Mouse (Mus musculus): ENCODE results near the gene Frmd6.
A peak's percentile ranks its signal among the peaks of the same experiment; 100 is the strongest.

Frmd6 gene

DNA sequence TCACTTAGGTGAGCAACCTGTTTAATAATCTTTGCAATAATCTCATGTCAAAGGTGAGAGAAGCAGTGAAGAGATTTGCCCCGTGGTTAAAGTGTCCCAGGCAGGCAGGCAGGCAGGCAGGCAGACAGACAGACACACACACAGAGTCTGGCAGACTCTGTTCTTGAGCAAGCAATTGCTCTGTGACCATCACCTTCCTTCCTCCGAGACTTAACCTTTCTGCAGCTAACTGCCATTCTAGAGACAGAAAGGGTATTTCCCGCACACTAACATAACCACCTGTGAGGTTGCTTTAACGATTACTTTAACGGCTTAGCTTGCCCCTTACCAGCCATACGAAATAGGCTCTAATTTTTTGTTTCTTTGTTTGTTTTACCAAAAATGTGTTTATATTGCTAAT is 30.4 kb downstream of the Frmd6 start:
- no peak for DNase-seq

GRCm38 (mm10) chr12:70856776-70857175 is 31.5 kb downstream of the Frmd6 start:
- DNase-seq: no peak

DNA sequence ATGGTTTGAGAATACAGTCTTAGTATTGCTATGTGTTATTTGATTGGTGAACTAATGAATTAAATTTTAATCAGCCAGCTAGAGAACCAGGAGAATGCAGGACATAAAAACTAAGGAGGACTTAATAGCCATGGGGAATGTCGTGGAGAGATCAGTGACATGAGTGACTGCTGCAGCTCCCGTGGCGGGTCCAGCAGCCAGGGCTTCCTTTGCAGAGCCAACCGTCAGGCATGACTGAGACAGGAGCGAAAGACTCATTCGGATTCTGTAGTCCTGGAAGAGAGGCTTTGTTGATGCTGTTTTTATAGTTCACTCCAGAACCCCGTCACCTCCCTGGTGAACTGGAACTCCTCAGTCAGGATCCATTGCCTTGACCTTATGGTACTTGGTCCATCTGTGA is 38.0 kb downstream of the Frmd6 start:
- no peak for DNase-seq

DNA sequence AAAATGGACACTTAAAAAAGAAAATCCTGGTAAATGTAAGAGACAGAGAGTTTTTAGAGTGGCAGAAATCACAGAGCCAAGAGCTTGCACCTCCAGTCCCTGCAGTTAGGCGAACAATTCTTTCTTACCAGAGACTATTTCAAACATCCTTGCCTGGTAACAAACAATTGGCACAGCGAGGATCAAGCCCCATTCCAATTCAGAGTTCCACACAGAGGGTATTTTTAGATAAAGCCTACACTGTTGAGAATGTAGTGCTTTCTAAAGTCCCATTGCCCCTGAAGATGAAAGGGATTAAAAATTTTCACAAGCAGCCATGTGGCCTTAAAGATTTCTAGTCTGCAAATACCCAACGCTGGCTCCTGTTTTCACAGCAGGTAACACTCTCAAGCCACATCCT is 42.5 kb downstream of the Frmd6 start:
- no peak for DNase-seq

DNA sequence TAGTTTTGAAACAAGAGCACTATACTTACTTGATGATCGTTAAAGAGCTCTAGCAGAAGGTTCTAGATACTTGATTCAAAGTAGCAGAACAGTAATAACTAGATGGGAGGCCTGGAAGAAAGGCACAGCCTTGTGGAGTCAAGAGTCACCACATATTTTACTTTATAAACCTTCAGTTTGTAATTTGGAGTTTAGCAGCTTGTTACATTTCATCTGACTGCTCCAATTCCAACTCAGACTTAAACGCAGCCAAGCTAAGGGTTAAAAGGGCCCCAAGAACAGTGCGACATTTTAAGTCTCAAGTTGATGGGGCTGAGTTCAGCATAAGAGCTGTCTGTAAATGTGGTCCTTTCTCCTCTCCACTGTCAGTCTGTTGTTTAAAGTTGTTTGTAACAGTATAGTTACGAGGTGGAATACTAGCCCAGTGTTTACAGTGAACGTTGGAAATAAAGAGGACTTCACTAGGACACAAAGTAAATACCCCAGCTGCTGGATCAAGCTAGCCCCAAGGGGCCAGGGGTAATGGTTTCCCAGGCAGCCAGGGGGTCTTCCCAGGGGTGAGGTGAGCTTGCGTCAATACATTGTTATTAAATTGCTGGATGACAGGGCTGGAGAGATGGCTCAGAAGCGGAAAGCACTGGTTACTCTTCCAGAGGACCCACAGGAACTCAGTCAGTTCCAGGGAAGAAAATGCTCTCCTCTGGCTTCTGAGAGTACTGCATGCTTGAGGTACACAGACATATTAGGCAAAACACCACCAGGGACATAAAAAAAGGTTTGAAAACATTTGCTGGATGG is 43.1 kb downstream of the Frmd6 start:
- no peak for DNase-seq

- no peak for DNase-seq
Observed at GRCm38 (mm10) chr12:70868988-70869291, 43.6 kb downstream of the Frmd6 start.

- no peak for DNase-seq
Observed at GRCm38 (mm10) chr12:70873544-70873943, 48.2 kb downstream of the Frmd6 start.

- DNase-seq: no peak
Observed at GRCm38 (mm10) chr12:70876270-70876998, 51.1 kb downstream of the Frmd6 start.

DNA sequence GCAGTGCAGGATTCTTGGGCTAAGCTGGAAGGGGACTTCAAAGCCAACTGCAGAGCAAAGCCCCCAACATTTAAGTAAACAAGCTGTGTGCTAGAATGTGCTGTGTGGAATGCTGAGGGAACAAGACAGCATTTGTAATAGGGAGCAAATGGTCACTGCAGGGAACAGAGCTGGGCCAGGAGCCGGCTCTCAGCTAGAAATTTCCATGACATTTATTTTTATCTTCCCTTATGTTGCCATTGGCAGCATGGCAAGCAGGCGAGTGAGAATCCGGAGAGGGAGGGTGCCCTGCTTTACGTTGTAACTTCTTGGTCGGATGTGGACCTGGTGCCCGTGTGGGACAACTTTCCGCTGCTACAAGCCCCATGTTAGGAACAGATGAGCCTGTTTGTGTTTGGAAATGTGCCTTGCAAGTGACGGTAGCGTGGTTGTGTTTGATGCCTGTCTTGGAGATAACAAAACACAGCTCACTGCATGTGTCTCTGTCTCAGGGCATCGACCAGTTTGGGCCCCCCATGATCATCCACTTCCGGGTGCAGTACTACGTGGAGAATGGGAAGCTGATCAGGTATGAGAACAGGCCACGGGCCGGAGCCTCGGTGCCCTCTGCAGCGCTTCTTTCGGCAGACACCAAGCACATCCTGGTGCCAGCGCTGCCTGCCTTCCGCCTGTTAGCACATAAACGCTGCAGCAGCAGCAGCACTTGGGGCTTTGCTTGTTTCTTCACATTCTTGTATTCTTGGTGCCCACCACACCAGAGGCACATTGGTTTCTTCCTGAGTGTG is 52.8 kb downstream of the Frmd6 start:
- DNase-seq: no peak

DNA sequence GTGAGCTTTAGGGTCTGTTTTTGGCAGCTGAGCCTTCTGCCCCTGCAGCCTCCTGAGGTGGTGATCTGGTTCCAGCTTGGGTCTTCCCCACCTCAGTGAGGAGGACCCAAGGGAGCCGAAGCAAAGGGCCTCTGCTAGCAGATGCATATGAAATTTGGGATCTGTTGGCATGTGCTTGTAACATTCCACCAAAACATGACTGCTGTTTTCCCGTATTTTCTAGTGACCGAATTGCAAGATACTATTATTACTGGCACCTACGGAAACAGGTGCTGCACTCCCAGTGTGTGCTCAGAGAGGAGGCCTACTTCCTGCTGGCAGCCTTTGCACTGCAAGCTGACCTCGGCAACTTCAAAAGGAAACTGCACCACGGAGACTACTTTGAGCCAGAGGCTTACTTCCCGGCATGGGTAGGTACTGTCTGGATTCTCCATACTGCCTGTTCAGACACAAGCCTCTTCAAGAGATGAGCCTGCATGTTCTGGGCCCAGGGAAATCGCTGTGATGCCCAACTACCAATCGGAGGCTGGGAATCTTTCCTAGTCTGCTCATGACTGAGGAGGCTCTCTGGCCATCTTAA is 55.2 kb downstream of the Frmd6 start:
- DNase-seq: no peak

GRCm38 (mm10) chr12:70881340-70881739 is 56.0 kb downstream of the Frmd6 start:
- peak; percentile 37 to 48 for DNase-seq

DNA sequence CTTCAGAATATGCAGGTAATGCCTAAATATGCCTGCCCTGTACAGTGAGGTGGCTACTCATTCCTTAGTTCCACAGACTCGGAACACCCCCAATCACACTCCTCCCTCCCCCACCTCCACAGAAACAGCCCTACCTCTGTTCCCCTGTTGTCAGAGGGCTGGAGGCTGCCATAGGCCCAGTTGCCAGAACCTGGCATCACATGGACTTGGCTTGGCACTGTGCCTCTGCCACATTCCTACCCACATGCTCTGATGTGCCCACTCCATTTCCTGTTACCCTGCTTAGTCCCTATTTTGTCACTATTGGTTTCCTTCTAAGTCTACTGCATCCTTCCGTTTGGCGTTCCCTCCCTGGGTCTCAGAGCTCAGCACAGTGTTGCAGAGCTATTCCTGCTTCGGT is 56.5 kb downstream of the Frmd6 start:
- peak in 1 of 2 experiments; percentile 25 for DNase-seq

- DNase-seq: no peak
Observed at GRCm38 (mm10) chr12:70883141-70883540, 57.8 kb downstream of the Frmd6 start.

GRCm38 (mm10) chr12:70884113-70884512 is 58.8 kb downstream of the Frmd6 start:
- no peak for DNase-seq

GRCm38 (mm10) chr12:70884973-70885372 is 59.7 kb downstream of the Frmd6 start:
- no peak for DNase-seq

DNA sequence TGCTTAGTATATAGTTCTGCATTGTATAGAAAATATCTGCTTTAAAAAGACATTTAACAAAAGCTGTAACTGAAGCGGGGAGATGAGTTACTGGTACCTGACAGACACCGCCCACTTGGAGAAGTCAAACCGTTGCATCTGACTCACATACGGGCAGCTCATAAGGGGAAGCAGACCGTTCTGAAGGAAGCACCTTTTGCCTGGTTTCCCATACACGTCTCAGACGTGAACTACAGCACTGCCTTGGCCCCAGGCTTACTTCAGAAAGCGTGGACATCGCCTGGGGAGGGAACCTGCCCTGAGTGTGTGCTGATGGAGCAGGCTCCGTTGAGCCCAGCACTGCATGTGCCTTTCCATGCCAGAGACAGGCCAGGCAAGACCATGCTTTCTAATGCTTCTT is 60.3 kb downstream of the Frmd6 start:
- DNase-seq: no peak

GRCm38 (mm10) chr12:70890405-70890804 is 65.1 kb downstream of the Frmd6 start:
- no peak for DNase-seq

DNA sequence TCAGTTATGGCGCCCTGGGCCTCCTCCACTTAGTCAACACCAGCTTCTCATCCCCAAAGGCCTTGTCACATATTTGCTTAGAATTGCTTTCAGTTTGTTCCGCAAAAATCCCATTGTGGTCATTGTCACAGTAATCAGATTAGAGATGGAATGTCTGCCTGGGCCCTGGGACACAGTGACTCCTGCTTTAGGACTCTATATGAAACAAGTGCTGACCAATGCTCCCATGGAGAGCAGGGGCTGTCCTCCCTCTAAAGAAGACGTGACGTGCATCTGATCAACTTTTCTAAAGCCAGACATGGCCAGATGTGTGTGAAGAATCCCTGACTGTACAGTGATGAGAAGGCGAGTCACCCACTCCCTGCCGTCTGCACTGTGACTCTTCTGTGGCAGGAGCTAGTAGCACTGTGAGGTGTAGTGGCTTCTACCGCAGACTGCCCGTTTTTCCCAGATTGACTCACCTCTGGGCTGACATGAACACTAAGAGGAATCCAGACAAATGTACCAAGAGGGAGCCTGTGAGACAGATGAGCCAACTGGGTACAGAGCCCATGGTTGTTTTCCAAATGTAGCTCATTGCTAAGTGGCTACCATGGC is 65.7 kb downstream of the Frmd6 start:
- no peak for DNase-seq

- no peak for DNase-seq
Observed at GRCm38 (mm10) chr12:70895275-70895674, 70.0 kb downstream of the Frmd6 start.

- no peak for DNase-seq
Observed at GRCm38 (mm10) chr12:70896068-70896467, 70.8 kb downstream of the Frmd6 start.

DNA sequence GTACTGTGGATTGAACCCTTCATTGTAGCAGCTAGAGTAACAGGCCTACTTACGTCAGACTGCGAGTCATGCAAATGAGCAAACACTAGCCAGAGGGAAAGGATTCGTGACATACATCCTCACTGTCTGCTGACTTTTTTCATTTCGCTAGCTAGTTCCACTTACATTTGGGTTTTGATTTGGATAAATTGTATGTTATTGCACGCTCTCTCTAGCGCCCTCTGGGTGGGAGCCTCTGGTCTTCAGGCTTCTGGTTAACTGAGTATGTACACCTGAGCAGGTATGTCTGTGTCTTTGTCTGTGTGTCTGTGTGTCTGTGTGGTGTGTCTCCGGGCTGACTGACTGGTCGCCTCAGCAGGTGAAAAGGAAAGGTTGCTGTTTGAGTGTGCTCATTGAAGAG is 72.1 kb downstream of the Frmd6 start:
- peak in 1 of 2 experiments; percentile 51 for DNase-seq

GRCm38 (mm10) chr12:70898450-70898849 is 73.1 kb downstream of the Frmd6 start:
- DNase-seq: peak in 1 of 2 experiments; percentile 48

DNA sequence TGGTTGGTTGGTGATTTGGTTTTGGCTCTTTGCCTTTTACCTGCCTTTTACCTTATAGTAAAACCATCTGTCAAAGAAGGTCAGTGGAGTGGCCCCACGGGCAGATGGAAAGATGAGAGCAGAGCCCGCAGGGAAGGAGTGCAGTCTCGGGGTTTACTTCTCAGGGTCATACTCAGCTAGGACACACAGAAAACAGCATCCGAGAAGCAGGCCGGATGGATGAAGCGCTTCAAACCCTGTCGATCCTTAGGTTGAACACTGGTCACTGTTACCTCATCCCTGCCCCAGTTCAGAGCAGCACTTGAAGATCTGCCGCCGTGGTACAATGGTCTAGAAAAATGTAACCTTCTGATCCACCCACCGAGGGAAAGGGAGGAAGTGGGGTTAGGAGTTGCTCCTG is 79.2 kb downstream of the Frmd6 start:
- DNase-seq: no peak

All from kidney, postnatal 36 days (tissue).